Mouse (Mus musculus): ENCODE measurements around the gene Zbtb20. TPM values are rescaled to one million over a fixed set of nuclear protein-coding genes. Genes with fewer than 3 reads are reported as not detected.

The Zbtb20 gene
- polyA plus RNA-seq, 1 experiment from 2014 or later = 21.8 TPM

DNA sequence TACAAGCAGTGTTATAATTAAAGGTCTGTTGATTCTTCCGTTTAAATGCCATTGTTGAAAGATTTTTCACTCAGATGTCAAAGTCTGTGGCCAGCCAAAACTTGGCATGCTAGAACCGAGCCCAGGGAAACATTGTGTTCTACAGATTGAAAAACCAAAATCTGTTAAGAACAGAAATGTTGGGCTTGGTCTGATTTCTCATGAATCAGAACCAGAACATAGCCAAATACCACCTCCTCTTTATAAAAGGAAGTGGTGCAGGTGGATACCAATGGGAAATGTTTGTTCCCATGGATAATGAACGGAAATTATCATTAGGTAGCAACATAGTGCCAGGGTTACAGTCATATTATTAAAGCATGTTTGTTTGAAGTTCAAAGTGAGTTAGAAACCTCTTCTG, 613.7 kb downstream of the Zbtb20 start:
- no peak for ATAC-seq (ENCODE audit: low read depth)
- no peak overlapping the region for H3K4me3 ChIP-seq (ENCODE audit: low read length)
- no peaks in the 10 kb centered on the region for H3K27me3 ChIP-seq (ENCODE audit: control insufficient read depth, insufficient read depth, low read depth, low read length)
- H3K4me2 ChIP-seq (ENCODE audit: low read depth, low read length) = no peak overlapping the region
- no peak overlapping the region for H3K9ac ChIP-seq (ENCODE audit: low read length)
- H3K4me1 ChIP-seq (replicated peaks; ENCODE audit: control insufficient read depth, insufficient read depth, low read length) = no peaks in the 10 kb centered on the region
- H3K27ac ChIP-seq (ENCODE audit: low read length) = no peak overlapping the region
- 74% methylated on average over 3 of the region's 3 CpGs for WGBS
- H3K36me3 ChIP-seq (ENCODE audit: control insufficient read depth, insufficient read depth, low read length) = no peaks in the 10 kb centered on the region
- H3K9me3 ChIP-seq (ENCODE audit: control insufficient read depth, low read length) = no peaks in the 10 kb centered on the region

- Histone ChIP-seq H3K9ac (ENCODE audit: low read length) (no peak overlapping the region), H3K4me3 (ENCODE audit: low read length) (no peak overlapping the region), H3K36me3 (ENCODE audit: control insufficient read depth, insufficient read depth, low read length) (no peaks in the 10 kb centered on the region), H3K27me3 (ENCODE audit: control insufficient read depth, insufficient read depth, low read depth, low read length) (no peaks in the 10 kb centered on the region), H3K9me3 (ENCODE audit: control insufficient read depth, low read length) (no peaks in the 10 kb centered on the region), H3K4me2 (ENCODE audit: low read depth, low read length) (no peak overlapping the region), H3K27ac (ENCODE audit: low read length) (no peak overlapping the region), H3K4me1 (replicated peaks; ENCODE audit: control insufficient read depth, insufficient read depth, low read length) (no peaks in the 10 kb centered on the region)
- whole genome bisulfite sequencing = 87% methylated on average over 12 of the region's 12 CpGs
- no peak for ATAC-seq (ENCODE audit: low read depth)
Observed at GRCm38 (mm10) chr16:43489984-43490383, 614.3 kb downstream of the Zbtb20 start.

GRCm38 (mm10) chr16:43492863-43493262, 617.2 kb downstream of the Zbtb20 start:
- Histone ChIP-seq H3K4me3 (ENCODE audit: low read length) (no peak overlapping the region), H3K36me3 (ENCODE audit: control insufficient read depth, insufficient read depth, low read length) (no peaks in the 10 kb centered on the region), H3K9ac (ENCODE audit: low read length) (no peak overlapping the region), H3K27me3 (ENCODE audit: control insufficient read depth, insufficient read depth, low read depth, low read length) (no peaks in the 10 kb centered on the region), H3K4me2 (ENCODE audit: low read depth, low read length) (no peak overlapping the region), H3K4me1 (replicated peaks; ENCODE audit: control insufficient read depth, insufficient read depth, low read length) (no peaks in the 10 kb centered on the region), H3K27ac (ENCODE audit: low read length) (no peak overlapping the region), H3K9me3 (ENCODE audit: control insufficient read depth, low read length) (no peaks in the 10 kb centered on the region)
- WGBS = 57% methylated on average over 1 of the region's 1 CpGs
- ATAC-seq (ENCODE audit: low read depth) = no peak

GRCm38 (mm10) chr16:43493596-43494385, 618.1 kb downstream of the Zbtb20 start:
- H3K27me3 ChIP-seq (ENCODE audit: control insufficient read depth, insufficient read depth, low read depth, low read length) = no peaks in the 10 kb centered on the region
- no peak overlapping the region for H3K27ac ChIP-seq (ENCODE audit: low read length)
- no peak overlapping the region for H3K9ac ChIP-seq (ENCODE audit: low read length)
- WGBS = 61% methylated on average over 5 of the region's 5 CpGs
- H3K4me1 ChIP-seq (replicated peaks; ENCODE audit: control insufficient read depth, insufficient read depth, low read length) = no peaks in the 10 kb centered on the region
- no peaks in the 10 kb centered on the region for H3K36me3 ChIP-seq (ENCODE audit: control insufficient read depth, insufficient read depth, low read length)
- no peak for ATAC-seq (ENCODE audit: low read depth)
- no peak overlapping the region for H3K4me3 ChIP-seq (ENCODE audit: low read length)
- no peaks in the 10 kb centered on the region for H3K9me3 ChIP-seq (ENCODE audit: control insufficient read depth, low read length)
- no peak overlapping the region for H3K4me2 ChIP-seq (ENCODE audit: low read depth, low read length)

DNA sequence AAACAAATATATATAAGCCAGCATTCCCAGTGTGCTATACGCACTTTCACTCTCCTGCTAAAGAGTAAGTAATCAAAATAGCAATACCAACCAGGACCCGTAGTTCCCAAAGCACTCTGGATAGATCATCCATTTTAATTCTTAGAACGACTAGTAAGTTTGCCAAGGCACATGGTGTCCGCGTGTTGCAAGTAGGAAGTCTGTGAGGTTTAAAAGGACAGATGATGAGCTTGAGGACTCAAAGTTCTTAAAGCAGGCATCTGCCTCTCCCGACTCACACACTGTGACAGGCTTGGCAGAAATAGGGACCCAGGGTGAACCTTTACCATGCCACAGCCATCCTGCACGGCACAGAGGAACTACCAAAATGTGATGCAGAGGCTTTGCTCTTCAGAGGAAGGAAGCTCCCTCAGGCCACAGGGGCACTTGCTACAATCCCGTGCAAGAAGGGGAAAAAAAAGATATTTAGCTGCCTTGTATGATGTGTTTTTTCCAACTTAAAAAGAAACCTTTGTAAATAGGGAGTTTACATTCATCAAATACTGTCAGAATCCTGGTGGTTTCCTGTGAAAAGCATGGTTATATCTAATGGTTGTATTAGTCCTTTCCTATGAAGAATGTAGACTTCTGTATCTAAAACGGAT, 619.6 kb downstream of the Zbtb20 start:
- Histone ChIP-seq H3K4me2 (ENCODE audit: low read depth, low read length) (no peak overlapping the region), H3K9me3 (ENCODE audit: control insufficient read depth, low read length) (no peaks in the 10 kb centered on the region), H3K4me3 (ENCODE audit: low read length) (no peak overlapping the region), H3K9ac (ENCODE audit: low read length) (no peak overlapping the region), H3K27me3 (ENCODE audit: control insufficient read depth, insufficient read depth, low read depth, low read length) (no peaks in the 10 kb centered on the region), H3K36me3 (ENCODE audit: control insufficient read depth, insufficient read depth, low read length) (no peaks in the 10 kb centered on the region), H3K4me1 (replicated peaks; ENCODE audit: control insufficient read depth, insufficient read depth, low read length) (no peaks in the 10 kb centered on the region), H3K27ac (ENCODE audit: low read length) (no peak overlapping the region)
- no peak for ATAC-seq (ENCODE audit: low read depth)
- 78% methylated on average over 9 of the region's 9 CpGs for WGBS

- no peak overlapping the region for H3K9ac ChIP-seq (ENCODE audit: low read length)
- no peak overlapping the region for H3K4me3 ChIP-seq (ENCODE audit: low read length)
- no peaks in the 10 kb centered on the region for H3K9me3 ChIP-seq (ENCODE audit: control insufficient read depth, low read length)
- no peak overlapping the region for H3K27ac ChIP-seq (ENCODE audit: low read length)
- 46% methylated on average over 2 of the region's 2 CpGs for WGBS
- no peaks in the 10 kb centered on the region for H3K27me3 ChIP-seq (ENCODE audit: control insufficient read depth, insufficient read depth, low read depth, low read length)
- no peak overlapping the region for H3K4me2 ChIP-seq (ENCODE audit: low read depth, low read length)
- H3K4me1 ChIP-seq (replicated peaks; ENCODE audit: control insufficient read depth, insufficient read depth, low read length) = no peaks in the 10 kb centered on the region
- no peaks in the 10 kb centered on the region for H3K36me3 ChIP-seq (ENCODE audit: control insufficient read depth, insufficient read depth, low read length)
- ATAC-seq (ENCODE audit: low read depth) = no peak
Observed at GRCm38 (mm10) chr16:43497093-43497492, 621.4 kb downstream of the Zbtb20 start.

DNA sequence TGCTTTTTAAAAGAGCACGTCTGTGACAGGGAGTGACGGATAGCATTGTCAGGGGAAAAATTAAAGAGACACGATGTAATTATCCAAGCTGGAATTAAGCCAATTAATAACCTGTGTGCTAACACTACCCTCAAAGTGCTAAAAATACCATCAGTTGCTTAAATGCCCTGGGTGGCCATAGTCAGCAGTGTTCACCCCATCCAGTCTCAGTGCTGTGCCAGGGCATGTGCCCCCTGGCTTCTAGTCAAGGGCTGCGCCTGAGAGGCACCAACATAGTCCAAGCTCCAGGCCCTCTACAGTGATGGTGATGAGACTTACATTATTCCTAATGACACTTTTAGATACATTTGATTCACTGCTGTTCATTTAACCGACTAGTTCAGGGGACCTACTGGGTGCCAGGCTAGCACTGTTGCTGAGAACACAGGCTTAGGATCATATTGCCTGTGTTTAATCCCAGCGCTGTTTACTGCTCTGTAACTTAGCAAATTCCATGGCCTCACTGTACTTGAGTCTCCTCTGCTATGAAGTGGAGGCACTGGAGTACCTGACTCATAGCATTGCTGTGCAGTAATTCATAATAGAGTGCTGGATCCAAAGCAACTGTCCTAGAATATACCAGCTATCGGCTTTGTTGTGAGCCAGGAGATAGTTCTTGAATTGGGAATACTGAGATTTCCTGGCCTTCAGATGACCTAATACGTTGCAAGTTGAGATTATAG, 624.6 kb downstream of the Zbtb20 start:
- Histone ChIP-seq H3K9me3 (ENCODE audit: control insufficient read depth, low read length) (no peaks in the 10 kb centered on the region), H3K9ac (ENCODE audit: low read length) (no peak overlapping the region), H3K4me1 (replicated peaks; ENCODE audit: control insufficient read depth, insufficient read depth, low read length) (peaks cover 6% of the 10 kb centered on the region; the same call in 1 of the 2 replicates), H3K27ac (ENCODE audit: low read length) (no peak overlapping the region), H3K4me2 (ENCODE audit: low read depth, low read length) (no peak overlapping the region), H3K27me3 (ENCODE audit: control insufficient read depth, insufficient read depth, low read depth, low read length) (no peaks in the 10 kb centered on the region), H3K4me3 (ENCODE audit: low read length) (no peak overlapping the region), H3K36me3 (ENCODE audit: control insufficient read depth, insufficient read depth, low read length) (no peaks in the 10 kb centered on the region)
- ATAC-seq (ENCODE audit: low read depth) = peak; percentile 49; the same call in 1 of the 2 replicates
- 69% methylated on average over 8 of the region's 8 CpGs for WGBS

DNA sequence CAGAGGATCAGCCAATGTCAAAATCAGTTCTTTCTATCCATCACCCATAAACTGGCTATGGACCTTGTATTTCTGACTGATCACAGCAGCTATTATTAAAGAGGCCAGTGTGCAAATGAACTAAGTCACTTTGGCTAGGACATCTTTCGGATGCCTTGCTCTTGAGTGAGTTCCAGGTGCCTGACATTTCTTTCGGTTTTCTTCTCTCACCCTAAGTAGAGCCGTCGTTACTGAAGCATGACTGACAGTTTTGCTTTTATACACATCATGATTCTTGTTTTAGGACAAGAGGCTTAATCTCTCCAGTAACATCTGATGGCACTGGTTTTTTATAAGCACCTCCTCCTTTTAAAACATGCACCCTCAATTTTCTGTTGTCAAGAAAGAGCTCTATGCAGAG, 625.6 kb downstream of the Zbtb20 start:
- no peaks in the 10 kb centered on the region for H3K9me3 ChIP-seq (ENCODE audit: control insufficient read depth, low read length)
- H3K36me3 ChIP-seq (ENCODE audit: control insufficient read depth, insufficient read depth, low read length) = no peaks in the 10 kb centered on the region
- no peak for ATAC-seq (ENCODE audit: low read depth)
- no peak overlapping the region for H3K4me2 ChIP-seq (ENCODE audit: low read depth, low read length)
- 73% methylated on average over 4 of the region's 4 CpGs for WGBS
- H3K9ac ChIP-seq (ENCODE audit: low read length) = no peak overlapping the region
- H3K27me3 ChIP-seq (ENCODE audit: control insufficient read depth, insufficient read depth, low read depth, low read length) = no peaks in the 10 kb centered on the region
- H3K4me1 ChIP-seq (replicated peaks; ENCODE audit: control insufficient read depth, insufficient read depth, low read length) = peaks cover 16% of the 10 kb centered on the region
- H3K4me3 ChIP-seq (ENCODE audit: low read length) = no peak overlapping the region
- H3K27ac ChIP-seq (ENCODE audit: low read length) = no peak overlapping the region

GRCm38 (mm10) chr16:43502339-43503009, 626.8 kb downstream of the Zbtb20 start:
- WGBS = 50% methylated on average over 12 of the region's 12 CpGs
- no peaks in the 10 kb centered on the region for H3K9me3 ChIP-seq (ENCODE audit: control insufficient read depth, low read length)
- H3K27ac ChIP-seq (ENCODE audit: low read length) = no peak overlapping the region
- no peaks in the 10 kb centered on the region for H3K27me3 ChIP-seq (ENCODE audit: control insufficient read depth, insufficient read depth, low read depth, low read length)
- H3K4me1 ChIP-seq (replicated peaks; ENCODE audit: control insufficient read depth, insufficient read depth, low read length) = peaks cover 16% of the 10 kb centered on the region
- no peak overlapping the region for H3K9ac ChIP-seq (ENCODE audit: low read length)
- H3K4me3 ChIP-seq (ENCODE audit: low read length) = no peak overlapping the region
- no peaks in the 10 kb centered on the region for H3K36me3 ChIP-seq (ENCODE audit: control insufficient read depth, insufficient read depth, low read length)
- ATAC-seq (ENCODE audit: low read depth) = no peak
- H3K4me2 ChIP-seq (ENCODE audit: low read depth, low read length) = peak overlapping the region; percentile 73

All from lung, embryonic 16.5 days (tissue).